Mouse (Mus musculus): ENCODE measurements at regions not wholly inside any gene's neighbourhood (a gene's known extent, or its start where the extent isn't known, plus 50 kb on each side); places are given as distances from the start of the nearest gene placed in this dataset.

DNA sequence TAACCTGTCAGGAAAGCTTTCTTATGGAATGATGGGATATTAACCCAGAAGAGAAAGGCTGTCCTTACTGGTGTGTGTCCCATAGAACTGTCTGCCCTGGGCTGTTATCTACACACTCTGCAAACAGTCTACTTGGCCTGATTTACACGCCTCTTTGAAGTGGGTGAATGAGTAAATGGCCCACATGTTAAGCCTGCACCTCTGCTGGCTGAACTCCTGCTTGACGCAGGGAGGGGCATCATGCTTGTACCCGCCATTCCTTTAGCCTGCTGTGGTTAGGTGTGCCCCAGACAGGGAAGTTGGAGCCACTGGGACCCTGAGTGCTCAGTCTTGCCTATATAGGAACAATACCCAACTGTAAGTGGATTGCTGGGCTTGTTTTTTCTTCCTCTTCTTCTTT lies 371.3 kb upstream of the Ubash3b start:
- TF ChIP-seq POLR2A (IDR thresholded peaks at IDR 0.05; ENCODE audit: borderline replicate concordance, extremely low read depth, low read depth, low read length) (no peak), CTCF (IDR thresholded peaks at IDR 0.05; ENCODE audit: insufficient read depth, low read length) (no peak)
